ENCODE assay signal across 23 mouse cellular contexts in genomic region chr4:147605521-147605920, GRCm38 (mm10). TPM values are rescaled to one million over a fixed set of nuclear protein-coding genes. Genes with fewer than 3 reads are reported as not detected.
A peak's percentile ranks its signal among the peaks of the same experiment; 100 is the strongest.
DNase-seq lines count a peak whose midpoint lies in the region; ATAC-seq and TF ChIP-seq lines count a peak whose summit lies in the region.
"Had no signal": no experiment of that assay in that cellular context is flagged by ENCODE, and none has a peak within 500 bp of the region (broad histone marks: within the 10 kb centered on the region; RNA-seq: fewer than 3 reads in every experiment).

No protein-coding gene starts in this region.

- no peaks in the 10 kb centered on the region for H3K27me3 ChIP-seq in heart, embryonic 11.5 days (ENCODE audit: control insufficient read depth, insufficient read depth, low read length)
- no peaks in the 10 kb centered on the region for H3K27me3 ChIP-seq in cerebellum, adult 2 months (ENCODE audit: control insufficient read depth, insufficient read depth, low read length)
- H3K27me3 ChIP-seq: embryonic facial prominence, embryonic 13.5 days; embryonic facial prominence, embryonic 15.5 days; forebrain, embryonic 12.5 days had no signal

- TF ChIP-seq CTCF in cerebellum, adult 2 months (IDR thresholded peaks at IDR 0.05; ENCODE audit: borderline replicate concordance, insufficient read depth, low read depth, low read length): no peak

- no peak for TF ChIP-seq POLR2A in cerebellum, adult 2 months (IDR thresholded peaks at IDR 0.05; ENCODE audit: borderline replicate concordance, insufficient read depth, low read length)

- ATAC-seq in heart, embryonic 11.5 days (replicated peaks; ENCODE audit: insufficient number of reproducible peaks, low FRiP score, low TSS enrichment): no peak
- 0 out of 2 replicates have a peak, but pooled peaks have one; percentile 19 for ATAC-seq in monocyte, adult 5-6 weeks (replicated peaks; ENCODE audit: insufficient number of reproducible peaks, low FRiP score, low TSS enrichment, poor library complexity, severe bottlenecking)
- ATAC-seq: activated CD4-positive, CD25-positive, alpha-beta regulatory T cell, adult 4 months; forebrain, embryonic 14.5 days; forebrain, postnatal 0 days had no signal

- H3K4me2 ChIP-seq in heart, embryonic 11.5 days: no peak overlapping the region
- H3K4me2 ChIP-seq: embryonic facial prominence, embryonic 13.5 days; embryonic facial prominence, embryonic 15.5 days; forebrain, embryonic 12.5 days had no signal

- WGBS in heart, embryonic 11.5 days (ENCODE audit: insufficient replicate concordance): 69% methylated on average over 4 of the region's 4 CpGs
- 82% methylated on average over 4 of the region's 4 CpGs for WGBS in cerebellum, adult 2 months

- H3K27ac ChIP-seq in heart, embryonic 11.5 days (ENCODE audit: low read depth, low read length): no peak overlapping the region
- no peak overlapping the region for H3K27ac ChIP-seq in cerebellum, adult 2 months (ENCODE audit: insufficient read depth, low read length)
- H3K27ac ChIP-seq: embryonic facial prominence, embryonic 13.5 days; embryonic facial prominence, embryonic 15.5 days; forebrain, embryonic 10.5 days; forebrain, embryonic 12.5 days had no signal

- peaks cover 5% of the 10 kb centered on the region; the same call in 1 of the 2 replicates for H3K9me3 ChIP-seq in heart, embryonic 11.5 days (replicated peaks; ENCODE audit: control insufficient read depth, low read length)

- DNase-seq in heart, adult 11 months: peak; percentile 91
- peak; percentile 39 for DNase-seq in testis, postnatal 10 days (ENCODE audit: low spot score)
- no peak for DNase-seq in testis, postnatal 14 days (ENCODE audit: low spot score)
- DNase-seq in cerebellum, adult 2 months: no peak
- DNase-seq: adrenal gland, adult 8-10 months; adrenal gland, postnatal 14 days; adrenal gland, postnatal 36 days; cerebellum, adult 11-12 months; cerebellum, adult 8-10 months; cerebellum, adult 9-11 months; cerebellum, postnatal 14 days; cerebellum, postnatal 36 days; embryo, embryonic 11 days; forebrain, postnatal 0 days had no signal

- no peak overlapping the region for H3K4me3 ChIP-seq in heart, embryonic 11.5 days (ENCODE audit: low read depth, low read length)
- H3K4me3 ChIP-seq in cerebellum, adult 2 months (replicated peaks; ENCODE audit: insufficient read depth, low read depth, low read length): no peak overlapping the region
- H3K4me3 ChIP-seq: embryonic facial prominence, embryonic 13.5 days; embryonic facial prominence, embryonic 15.5 days; erythroblast, embryonic 14.5 days; forebrain, embryonic 10.5 days; forebrain, embryonic 12.5 days had no signal

- H3K36me3 ChIP-seq in heart, embryonic 11.5 days (ENCODE audit: control insufficient read depth, insufficient read depth, low read length): no peaks in the 10 kb centered on the region
- H3K36me3 ChIP-seq: embryonic facial prominence, embryonic 13.5 days; embryonic facial prominence, embryonic 15.5 days; forebrain, embryonic 10.5 days; forebrain, embryonic 12.5 days had no signal

- no peaks in the 10 kb centered on the region for H3K4me1 ChIP-seq in heart, embryonic 11.5 days (ENCODE audit: control insufficient read depth, insufficient read depth, low read length)
- no peaks in the 10 kb centered on the region for H3K4me1 ChIP-seq in cerebellum, adult 2 months (ENCODE audit: control insufficient read depth, insufficient read depth, low read length)
- H3K4me1 ChIP-seq: embryonic facial prominence, embryonic 13.5 days; embryonic facial prominence, embryonic 15.5 days; forebrain, embryonic 10.5 days; forebrain, embryonic 12.5 days had no signal

- no peak overlapping the region for H3K9ac ChIP-seq in heart, embryonic 11.5 days (ENCODE audit: low read depth, low read length)
- H3K9ac ChIP-seq: embryonic facial prominence, embryonic 13.5 days; embryonic facial prominence, embryonic 15.5 days; forebrain, embryonic 12.5 days; forebrain, postnatal 0 days had no signal

RNA-seq across cellular contexts. Expression of gene Zfp979, which starts 36.8 kb away (rescaled TPM):
- 5.7 TPM in 2 replicates for polyA plus RNA-seq in heart, embryonic 11.5 days (2014; fragmentation: Nextera tagmentation; extraction: Ambion mirVana)
- 1.1 TPM in 1 of 3 replicates, not detected in the others for total RNA-seq in monocyte, adult 5-6 weeks (2017)
- 1.9 and 2.2 TPM in 2 replicates for polyA plus RNA-seq in cerebellum, adult 2 months (2012; rRNA removed)

RNA-seq across cellular contexts. Expression of gene Zfp985, which starts 52.4 kb away (rescaled TPM):
- polyA plus RNA-seq in heart, embryonic 11.5 days (2014; fragmentation: Nextera tagmentation; extraction: Ambion mirVana): 0.07 and 0.19 TPM in 2 replicates
- not detected in 3 replicates for total RNA-seq in monocyte, adult 5-6 weeks (2017)
- 0.03 and 0.08 TPM in 2 replicates for polyA plus RNA-seq in cerebellum, adult 2 months (2012; rRNA removed)
- polyA plus RNA-seq: erythroblast, embryonic 14.5 days; forebrain, postnatal 0 days had no signal

Comparison
In these comparisons a context has a peak if more than half of its experiments do, and no peak if none do; other contexts are left out.
1. DNase-seq: peak in heart, adult 11 months (single experiment) and testis, postnatal 10 days (single experiment); none in testis, postnatal 14 days (single experiment) and cerebellum, adult 2 months (0 of 2).